Mouse (Mus musculus): ENCODE results near the gene Mtf1.

Gene Mtf1

DNA sequence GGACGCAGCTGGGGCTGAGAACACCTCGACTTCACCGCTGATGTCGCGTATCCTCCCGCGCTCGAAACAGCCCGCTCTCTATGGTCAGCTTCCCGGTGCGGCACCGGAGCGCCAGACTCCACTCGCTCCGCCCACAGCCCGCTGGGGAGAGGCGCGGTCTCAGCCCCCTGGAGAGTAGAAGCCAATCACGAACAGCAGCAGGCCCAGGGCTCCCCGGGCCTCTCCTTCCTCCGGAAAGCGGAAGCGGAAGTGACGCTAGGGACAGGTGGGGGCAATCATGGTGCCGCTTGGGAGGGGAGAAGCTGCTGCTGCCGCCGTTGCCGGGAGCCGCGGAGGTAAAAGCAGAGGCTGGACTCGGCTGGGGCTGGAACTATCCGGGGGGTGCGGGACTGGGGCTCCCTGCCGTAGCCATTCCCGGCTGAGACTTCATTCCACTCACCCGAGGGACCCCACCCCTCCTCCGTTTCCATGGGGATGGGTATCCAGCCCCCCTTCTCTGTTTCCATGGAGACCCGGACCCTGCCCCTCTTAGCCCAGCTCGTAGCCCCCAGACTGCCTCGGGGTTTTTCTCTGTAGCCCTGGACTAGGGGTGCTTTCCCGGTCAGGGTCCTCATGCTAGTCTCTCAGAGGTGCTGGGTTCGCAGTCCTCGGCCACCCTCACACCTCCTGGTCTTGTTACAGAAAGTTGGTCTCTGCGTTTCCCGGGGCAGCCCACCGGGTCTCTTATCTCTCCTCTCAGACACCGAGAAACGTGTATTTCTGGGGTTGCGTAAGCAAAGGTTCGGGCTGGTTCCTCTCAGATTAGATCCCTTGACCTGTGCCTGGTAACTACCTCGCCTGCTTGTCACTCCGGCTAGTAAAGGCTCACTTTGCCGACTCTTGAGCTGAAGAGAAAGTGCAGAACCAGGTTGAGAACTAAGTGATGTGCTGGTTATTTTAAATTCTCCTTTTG, 681 bp downstream of the Mtf1 start:
- DNase-seq (ENCODE audit: low spot score in 2 of 2), result peak; percentile 96 to 98

DNA sequence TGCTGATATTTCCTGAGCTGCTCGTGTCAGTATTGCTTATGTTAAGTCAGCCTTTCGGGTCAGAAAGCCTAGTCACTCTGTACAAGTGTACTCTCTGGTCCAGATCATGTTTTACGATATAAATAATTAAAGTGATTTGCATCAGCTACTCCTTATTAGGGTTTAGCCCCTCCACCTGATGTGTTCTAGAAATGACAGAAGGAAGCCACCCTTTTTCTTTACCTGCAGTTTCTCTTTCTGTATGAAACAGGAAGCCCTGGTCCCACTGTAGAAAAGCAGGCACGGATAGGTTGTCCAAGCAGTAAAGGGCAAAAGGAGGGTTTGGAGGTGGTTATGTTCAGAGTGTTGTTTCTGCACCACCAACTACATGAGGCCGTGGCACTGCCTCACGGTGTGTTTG, 1.5 kb downstream of the Mtf1 start:
- no peak for DNase-seq (ENCODE audit: low spot score in 2 of 2)

DNA sequence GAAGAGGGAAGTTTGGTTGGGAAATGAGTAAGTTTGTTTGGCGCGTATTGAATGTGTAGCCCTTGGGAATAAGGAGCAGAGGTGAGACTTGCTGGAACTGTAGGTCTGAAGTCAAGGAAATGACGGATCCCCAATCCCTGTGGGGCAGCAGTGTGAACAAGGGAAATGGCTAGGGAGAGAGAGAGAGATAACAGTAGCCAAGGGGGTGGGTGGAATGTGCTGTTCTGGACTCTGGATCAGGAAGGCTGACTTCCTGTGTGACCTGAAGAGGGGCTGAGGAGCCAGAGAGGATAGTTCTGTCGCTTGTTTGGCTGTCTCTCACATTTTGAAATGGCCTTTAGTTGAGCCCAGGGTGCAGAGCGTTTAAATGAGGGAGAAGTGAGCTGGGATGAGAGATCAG, 6.6 kb downstream of the Mtf1 start:
- DNase-seq (ENCODE audit: low spot score in 2 of 2), result peak in 1 of 2 experiments; percentile 24

DNA sequence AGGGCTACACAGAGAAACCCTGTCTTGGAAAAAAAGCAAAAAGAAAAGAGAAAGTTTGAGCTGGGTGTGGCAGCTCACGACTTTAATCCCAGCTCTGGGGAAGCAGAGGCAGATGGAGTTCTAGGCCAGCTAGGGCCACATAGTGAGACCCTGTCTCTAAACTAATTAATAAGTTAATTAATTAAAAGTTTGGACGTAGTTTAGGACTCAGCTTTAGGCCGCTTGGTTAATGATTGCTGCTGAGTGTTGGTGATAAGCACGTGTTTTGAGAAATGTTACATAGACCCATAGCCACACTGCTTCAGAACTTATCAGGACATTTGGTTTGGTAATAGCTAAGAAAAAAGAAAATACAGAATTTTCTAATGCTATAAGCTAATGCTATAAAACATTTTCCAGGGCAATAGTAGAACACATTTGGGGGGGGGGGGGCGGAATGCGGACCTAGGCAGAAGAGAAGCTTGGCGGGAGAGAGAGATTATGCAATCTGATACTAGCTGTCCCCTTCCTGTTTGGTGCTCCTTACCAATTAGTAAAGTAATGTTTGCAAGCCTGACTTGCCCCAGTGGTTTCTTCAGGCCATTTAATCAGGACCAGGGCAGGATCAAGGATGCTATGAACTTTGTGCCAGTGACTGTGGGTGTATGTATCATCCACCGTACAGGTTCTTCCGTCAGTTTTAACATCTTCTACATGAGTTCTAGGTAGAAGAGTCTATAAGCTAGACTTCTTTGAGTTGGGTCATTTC, 7.4 kb downstream of the Mtf1 start:
- DNase-seq (ENCODE audit: low spot score in 2 of 2), result no peak

DNA sequence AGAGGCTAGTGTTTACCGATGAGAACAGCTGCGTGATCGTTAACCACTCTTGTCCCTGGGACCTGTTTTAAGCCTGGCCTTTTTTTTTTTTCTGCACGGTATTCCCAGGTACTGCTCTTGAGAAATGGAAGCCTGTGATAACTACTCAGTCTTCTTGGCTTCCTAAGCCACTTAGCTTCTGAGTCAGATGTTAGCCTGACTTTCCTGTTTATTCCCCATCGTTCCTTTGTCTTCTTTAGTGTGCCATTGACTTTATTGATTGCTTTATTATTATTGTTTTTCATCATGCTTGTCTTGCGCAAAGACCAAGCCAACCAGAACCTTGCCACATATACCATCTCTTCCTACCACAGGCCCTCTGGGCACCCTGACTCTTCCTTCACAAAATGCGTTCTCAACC, 8.2 kb downstream of the Mtf1 start:
- no peak for DNase-seq (ENCODE audit: low spot score in 2 of 2)

DNA sequence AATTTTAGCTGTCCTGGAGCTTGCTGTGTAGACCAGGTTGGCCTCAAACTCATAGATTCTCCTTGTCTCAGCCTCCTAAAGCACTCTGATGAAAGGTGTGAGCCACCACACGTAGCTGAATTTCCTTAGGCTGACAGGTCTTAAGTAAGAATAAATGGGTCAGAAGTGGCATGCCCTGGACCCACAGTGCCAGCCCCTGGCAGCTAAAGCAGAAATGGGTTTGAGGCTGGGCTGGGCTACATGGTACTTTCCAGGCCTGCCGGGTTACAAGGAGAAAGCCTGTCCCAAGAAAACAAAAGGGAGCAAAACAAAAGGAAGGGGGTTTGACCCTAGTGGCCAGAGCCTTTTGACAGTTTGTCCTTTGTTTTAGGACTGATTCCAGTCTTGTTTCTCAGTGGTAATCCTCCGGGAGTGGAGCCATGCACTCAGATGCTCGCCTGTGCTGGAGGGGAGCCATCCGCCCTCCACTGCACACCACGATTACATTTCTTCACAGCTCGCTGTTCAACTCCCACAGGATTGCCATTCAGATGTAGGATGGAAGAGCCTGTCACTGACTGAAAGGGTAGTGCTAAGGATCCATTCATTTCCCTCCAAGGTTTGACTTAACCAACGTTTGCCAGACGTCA, 9.6 kb downstream of the Mtf1 start:
- DNase-seq (ENCODE audit: low spot score in 2 of 2), result no peak

DNA sequence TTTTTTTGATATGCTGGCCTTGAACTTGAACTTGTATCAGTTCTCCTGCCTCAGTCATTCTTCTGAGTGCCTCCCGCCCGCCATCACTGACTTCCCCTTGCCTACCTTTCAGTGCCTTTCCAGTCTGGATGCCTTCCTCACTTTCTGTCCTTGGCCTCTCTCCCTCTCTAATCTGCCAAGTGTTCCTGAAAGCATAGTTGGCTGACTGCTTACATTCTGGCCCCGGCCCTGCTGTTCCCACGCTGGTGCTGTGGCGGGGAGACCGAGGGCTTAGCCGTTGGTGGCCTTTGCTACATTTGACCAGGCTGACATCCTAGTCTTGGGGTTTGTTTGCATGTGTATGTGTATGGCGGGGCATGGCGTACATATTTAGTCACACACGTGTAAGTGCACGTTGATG, 14.0 kb downstream of the Mtf1 start:
- DNase-seq (ENCODE audit: low spot score in 2 of 2), result peak in 1 of 2 experiments; percentile 17

DNA sequence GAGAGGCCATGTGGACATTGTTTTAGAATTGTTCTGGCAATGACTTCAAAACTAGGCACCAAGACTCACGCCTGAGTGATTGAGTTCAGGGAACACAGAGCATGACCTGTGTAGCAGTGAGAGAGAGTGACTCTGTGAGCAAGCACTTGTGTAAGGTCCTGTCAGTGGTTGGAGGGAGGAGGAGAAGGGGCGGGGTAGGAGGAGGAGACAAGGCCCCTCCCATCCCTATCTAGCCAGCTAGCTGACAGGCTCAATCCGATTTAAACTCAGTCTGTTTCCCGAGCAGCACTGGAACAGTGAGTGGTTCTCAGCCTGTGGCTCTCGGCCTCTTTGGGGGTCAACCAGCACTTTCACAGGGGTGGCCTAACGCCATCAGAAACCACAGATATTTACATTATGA, 15.9 kb downstream of the Mtf1 start:
- DNase-seq (ENCODE audit: low spot score in 2 of 2), result peak; percentile 51 to 56

DNA sequence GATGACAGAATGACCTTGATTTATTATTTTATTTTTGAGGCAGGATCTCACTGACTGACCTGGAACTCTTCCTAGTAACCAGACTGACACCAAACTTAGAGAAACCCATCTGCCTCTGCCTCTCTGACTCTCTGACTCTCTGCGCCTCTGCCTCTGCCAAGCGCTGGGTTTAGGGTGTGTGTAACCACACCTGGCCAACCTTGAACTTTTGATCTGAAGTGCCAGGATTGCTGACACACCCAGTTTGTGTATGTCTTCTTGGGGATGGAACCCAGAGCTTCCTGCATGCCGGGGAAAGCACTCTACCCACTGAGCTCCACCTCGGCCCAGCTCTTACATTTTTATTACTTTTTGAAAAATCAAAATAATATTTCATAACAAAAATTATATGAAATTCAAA, 16.9 kb downstream of the Mtf1 start:
- DNase-seq (ENCODE audit: low spot score in 2 of 2), result no peak

DNA sequence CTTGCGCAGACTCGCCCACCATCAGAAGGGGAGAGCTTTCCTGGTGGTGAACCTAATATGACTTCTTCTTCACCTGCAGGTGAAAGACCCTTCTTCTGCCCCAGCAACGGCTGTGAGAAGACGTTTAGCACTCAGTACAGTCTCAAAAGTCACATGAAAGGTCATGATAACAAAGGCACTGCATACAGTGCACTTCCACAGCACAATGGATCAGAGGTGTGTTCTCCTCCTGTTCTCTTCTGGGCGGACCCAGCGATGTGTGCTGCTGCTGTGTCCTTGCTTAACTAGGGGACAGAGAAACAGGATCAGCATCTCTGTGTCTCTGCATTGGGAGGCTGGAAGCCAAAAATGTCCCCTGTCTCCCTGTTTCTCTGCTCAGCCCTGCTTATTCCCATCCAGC, 23.1 kb downstream of the Mtf1 start:
- DNase-seq (ENCODE audit: low spot score in 2 of 2), result no peak

DNA sequence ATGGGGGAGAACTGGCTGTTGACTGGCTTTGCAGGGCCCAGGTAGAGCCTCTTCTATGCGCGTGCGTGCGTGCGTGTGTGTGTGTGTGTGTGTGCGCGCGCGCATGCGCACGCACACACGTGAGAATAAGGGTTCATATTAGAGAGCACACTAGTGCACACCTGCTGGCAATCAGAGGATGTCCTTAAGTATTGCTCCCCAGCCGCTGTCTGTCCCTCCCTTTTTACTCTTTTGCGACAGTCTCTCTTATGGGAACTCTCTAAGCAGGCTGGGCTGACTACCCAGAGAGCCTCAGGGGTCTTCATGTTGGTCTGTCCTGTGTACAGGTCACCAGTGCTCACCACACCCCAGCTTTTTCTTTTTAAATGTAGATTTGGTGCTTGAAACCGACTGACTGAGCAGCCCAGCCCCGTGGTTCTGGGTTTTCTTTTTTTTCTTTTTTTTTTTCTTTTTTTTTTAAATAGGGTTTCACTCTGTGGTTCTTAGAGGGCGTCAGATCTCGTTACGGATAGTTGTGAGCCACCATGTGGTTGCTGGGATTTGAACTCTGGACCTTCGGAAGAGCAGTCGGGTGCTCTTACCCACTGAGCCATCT, 23.6 kb downstream of the Mtf1 start:
- no peak for DNase-seq (ENCODE audit: low spot score in 2 of 2)

DNA sequence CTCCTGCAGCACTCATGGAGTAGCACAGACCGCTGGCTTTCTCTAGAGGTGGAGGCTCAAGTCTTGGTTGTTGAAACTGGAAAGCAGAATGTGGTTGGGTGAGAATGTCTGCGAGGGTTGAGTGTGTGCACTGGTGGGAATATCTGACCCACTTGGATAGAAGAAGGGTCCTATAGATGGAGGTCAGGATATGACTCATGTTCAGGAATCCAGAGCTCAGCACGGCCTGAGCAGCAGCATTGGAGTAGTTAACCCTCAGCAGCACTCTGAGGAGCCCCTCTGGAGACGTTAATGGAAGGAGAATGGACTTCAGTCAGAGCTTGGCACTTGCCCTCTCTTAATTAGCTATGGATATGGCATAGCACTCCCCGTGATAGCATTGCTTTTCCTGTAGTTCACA, 27.8 kb downstream of the Mtf1 start:
- DNase-seq (ENCODE audit: low spot score in 2 of 2), result no peak

DNA sequence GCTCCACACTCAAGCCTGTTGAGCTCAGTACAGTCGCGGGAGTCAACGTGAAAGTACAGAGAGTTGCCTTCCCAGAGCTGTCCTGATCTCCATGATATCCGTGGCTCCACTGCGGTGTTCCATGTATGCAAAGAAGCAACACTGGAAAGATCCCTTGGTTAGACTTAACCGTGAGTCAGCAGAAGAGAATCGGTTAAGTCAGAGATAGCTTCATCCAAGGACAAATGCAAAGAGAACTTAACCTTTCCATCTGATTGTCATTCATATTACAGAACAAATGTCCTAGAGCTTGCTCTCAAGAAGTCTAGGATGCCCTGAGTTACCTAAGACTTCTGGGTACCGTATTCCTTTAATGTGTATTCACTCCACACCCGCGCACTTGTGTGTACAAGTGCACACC, 30.9 kb downstream of the Mtf1 start:
- DNase-seq (ENCODE audit: low spot score in 2 of 2), result no peak

DNA sequence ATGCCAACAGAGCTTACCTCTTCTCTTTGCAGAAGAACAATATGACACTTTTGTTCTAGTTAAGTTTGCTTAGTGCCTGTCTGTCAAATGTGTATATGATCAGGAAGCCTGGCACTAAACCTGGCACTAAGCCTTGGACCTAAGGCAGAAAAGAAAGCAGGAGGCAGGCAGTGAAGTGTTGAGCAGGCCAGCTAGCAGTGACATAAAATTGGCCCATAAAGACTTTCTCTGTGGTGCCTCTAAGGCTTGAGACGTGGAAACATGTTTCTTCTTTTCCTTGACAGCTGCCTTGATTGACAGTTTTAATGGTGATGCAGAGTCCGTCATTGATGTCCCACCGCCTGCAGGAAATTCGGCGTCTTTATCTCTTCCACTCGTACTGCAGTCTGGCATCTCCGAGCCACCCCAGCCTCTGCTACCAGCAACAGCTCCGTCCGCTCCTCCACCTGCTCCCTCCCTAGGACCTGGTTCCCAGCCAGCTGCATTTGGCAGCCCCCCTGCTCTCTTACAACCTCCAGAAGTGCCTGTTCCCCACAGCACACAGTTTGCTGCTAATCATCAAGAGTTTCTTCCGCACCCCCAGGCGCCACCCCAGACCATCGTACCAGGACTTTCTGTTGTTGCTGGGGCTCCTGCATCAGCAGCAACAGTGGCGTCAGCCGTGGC, 36.3 kb downstream of the Mtf1 start:
- no peak for DNase-seq (ENCODE audit: low spot score in 2 of 2)

DNA sequence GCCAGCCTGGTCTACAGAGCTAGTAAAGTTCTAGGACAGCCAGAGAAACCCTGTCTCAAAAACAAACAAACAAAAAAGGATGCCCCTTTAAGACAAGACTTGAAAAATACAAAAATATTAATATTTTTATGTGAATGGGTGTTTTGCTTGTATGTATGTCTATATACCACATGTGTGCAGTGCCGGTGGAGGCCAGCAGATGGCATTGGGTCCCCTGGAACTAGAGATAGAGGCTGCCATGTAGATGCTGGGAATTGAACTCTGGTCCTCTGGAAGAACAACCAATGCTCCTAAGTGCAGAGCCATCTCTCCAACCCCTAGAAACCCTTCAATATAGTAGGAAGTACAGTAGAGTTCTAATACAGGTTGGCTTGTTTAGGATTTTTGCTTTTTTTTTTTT, 39.1 kb downstream of the Mtf1 start:
- DNase-seq (ENCODE audit: low spot score in 2 of 2), result no peak

DNA sequence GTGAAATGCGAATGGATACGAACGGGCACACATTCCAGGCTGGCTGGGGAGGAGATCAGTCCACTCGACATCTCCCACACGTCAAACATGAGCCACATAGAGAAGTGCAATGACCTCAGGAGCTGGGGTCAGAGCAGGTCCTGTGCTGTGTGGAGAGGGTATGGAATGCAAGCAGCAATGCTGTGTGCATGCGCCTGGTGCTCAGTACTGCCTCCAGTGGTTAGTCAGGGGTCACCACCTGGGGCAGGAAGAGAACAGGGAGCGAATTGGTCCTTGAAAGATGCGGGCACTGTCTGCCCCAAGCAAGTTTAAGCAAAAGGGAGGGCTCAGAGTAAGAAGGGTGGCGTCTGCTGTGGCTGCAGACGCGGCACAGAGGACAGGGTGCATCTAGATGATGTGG, 41.6 kb downstream of the Mtf1 start:
- no peak for DNase-seq (ENCODE audit: low spot score in 2 of 2)

DNA sequence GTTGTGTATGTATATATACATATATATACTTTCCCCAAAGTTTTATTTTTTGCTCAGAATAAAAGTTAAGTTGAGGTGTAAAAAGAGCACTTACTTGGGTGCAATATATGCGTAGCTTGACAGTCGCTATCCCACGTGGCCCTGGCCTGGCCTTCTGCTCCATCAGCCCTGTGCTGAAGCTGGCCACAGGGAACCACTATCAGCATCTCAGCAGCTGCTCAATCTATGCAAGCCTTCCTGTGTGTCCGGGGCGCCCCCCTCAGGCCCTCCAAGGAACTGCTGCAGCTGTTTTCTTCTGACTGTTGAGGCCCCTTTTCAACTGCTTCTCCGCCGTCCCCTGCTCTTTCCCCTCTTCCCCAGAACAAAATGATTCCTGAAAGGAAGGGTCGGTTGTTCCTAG, 45.7 kb downstream of the Mtf1 start:
- DNase-seq (ENCODE audit: low spot score in 2 of 2), result peak; percentile 56 to 74

DNA sequence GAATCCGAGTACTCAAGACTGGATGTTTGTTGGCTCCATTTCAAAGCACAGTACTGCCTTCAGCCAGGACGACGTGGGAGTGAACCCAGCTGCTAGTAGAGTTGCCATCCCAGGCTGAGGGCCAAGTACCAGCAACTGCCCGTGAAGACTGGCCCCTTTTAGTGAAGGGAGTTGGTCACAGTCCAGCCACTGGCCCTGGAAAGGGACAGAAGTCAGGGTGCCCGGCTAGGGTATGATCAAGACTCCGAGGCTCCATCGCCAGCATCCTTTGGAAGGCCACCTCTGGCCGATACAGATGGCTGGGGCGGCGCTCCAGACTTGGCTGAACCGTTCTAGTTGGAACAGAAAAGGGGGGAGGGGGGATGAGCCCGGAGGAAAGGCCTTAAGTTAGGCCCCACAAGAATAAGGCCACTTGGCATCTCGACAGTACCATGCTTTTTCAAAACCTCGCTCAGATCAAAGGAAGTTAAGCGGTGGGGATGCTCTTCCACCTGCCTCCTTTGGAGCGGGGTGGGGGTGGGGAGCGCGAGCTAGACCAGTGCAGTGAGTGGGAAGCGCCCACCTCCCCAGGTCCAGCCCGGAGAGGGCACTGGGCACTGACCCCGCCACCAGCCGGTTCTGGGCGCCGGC, 47.8 kb downstream of the Mtf1 start:
- DNase-seq (ENCODE audit: low spot score in 2 of 2), result peak; percentile 43 to 44

DNA sequence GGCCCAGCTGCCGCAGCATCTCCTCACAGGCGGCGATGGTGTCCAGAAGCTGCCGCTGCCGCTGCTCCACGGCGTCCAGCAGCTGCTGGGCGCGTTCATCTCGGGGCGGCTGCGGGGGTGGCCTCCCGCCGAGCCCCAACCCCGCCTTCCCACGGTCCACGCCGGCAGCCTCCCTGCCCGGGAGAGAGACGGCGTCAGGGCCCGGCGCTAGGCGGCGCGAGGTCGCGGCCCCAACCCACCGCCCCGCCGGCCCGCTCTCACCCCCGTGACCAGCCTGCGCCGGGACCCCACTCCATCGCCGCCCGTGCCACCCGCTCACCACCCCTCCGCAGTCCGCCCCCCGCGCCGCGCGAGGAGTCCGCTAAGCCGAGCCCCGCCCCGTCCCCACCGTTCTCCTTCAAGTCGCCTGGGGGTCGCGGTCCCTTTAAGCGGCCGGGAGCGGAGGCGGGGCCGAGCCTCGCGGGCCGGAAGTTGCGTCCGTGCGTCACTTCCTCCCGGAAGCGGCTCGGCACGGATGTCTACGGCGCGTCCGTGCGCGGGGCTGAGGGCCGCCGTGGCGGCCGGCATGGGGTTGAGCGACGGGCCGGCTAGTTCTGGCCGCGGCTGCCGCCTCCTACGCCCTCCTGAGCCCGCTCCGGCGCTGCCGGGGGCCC, 48.5 kb downstream of the Mtf1 start, which contains the start of gene Yrdc:
Gene Yrdc (plus strand): TSS at position 419 of the 653 bp plus-strand sequence.
- DNase-seq (ENCODE audit: low spot score in 2 of 2), result peak; percentile 91 to 93

DNA sequence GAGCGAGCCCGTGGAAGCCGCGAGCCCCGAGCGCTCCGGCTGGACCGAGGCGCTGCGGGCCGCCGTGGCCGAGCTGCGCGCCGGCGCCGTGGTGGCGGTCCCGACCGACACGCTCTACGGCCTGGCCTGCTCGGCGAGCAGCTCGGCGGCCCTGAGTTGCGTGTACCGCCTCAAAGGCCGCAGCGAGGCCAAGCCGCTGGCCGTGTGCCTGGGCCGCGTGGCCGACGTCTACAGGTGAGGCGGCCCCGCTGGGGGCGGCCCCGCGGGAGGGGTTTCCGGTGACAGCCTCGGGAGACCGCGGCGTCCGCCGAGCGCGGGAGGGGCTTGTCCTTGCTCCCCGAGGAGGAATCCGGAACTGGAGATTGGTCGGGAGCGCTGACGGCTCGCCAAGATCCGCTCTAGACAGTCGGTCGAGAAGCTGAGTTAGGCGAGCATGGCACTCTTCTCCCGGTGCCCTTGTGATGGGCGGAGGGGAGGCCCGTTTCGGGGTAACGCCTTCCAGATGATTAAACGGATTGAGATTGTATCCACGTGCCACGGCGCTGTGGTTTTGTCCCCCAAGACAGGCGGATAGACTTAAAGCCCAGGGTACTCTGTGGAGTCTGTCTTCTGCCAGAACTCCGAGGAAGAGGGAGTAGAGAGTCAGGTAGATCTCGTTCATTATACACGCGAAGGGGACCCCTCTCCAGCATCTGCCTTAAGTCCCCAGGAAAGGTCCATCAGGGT, 49.2 kb downstream of the Mtf1 start, which contains the start of gene 1110065P20Rik:
Gene 1110065P20Rik (minus strand): TSS at position 264 of the 726 bp plus-strand sequence.
- peak; percentile 68 to 70 for DNase-seq (ENCODE audit: low spot score in 2 of 2)

Measured in heart, adult 9 months (tissue).